Mouse (Mus musculus) C3H10T1/2 (cell line): ENCODE results near the gene Abtb2. TPM values are rescaled to one million over a fixed set of nuclear protein-coding genes. Genes with fewer than 3 reads are reported as not detected.

Experiments
- polyA plus RNA-seq, 2 experiments: library from polyadenylated mRNA; unstranded; fragments of >200 nt; fragmentation: generic; extraction: Trizol; gene quantifications; one replicate each; pipeline ENCODE4 v1.2.1; 2012; ENCODE audit warnings: missing spikeins in 2 of 2

The Abtb2 gene
- 10 to 100 TPM in 1 of 2 experiments, 1 to 10 TPM in 1; 2.7 to 16.0 TPM for polyA plus RNA-seq

DNA sequence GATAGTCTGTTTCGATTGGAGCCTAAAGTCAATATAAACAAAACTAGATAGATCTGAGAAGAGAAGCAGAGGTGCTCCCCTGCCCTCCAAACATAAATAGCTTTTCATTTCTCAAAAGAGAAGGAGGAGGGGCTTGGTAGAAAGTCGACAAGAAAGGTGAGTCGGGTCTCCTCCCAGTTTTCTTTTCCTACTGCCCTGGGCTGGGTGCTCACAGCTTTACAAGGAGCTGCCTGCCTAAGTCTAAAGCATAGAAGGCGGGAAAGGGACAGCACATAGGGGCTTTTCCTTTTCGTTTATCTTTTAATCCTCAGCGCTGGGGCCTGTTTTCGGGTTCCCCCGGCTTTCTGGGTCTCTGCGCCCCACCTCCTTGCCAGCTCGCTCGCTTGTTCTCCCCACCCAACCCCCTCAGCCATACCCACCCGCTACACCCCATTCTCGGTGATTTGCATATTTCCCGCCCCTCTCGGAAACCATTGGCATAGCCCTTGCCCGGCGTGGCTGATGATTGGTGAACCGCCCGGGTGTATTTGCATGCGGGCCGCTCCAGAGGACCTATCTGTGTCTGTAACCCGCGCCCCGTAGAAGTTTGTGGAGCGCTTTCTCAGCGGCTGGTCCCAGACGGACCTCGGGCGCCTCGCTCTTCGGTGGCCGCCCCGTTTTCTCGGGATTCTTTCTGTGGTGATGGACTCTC is at the start of gene Abtb2:
Gene Abtb2, plus strand, starts transcription at position 579 of the 691 bp plus-strand sequence.

DNA sequence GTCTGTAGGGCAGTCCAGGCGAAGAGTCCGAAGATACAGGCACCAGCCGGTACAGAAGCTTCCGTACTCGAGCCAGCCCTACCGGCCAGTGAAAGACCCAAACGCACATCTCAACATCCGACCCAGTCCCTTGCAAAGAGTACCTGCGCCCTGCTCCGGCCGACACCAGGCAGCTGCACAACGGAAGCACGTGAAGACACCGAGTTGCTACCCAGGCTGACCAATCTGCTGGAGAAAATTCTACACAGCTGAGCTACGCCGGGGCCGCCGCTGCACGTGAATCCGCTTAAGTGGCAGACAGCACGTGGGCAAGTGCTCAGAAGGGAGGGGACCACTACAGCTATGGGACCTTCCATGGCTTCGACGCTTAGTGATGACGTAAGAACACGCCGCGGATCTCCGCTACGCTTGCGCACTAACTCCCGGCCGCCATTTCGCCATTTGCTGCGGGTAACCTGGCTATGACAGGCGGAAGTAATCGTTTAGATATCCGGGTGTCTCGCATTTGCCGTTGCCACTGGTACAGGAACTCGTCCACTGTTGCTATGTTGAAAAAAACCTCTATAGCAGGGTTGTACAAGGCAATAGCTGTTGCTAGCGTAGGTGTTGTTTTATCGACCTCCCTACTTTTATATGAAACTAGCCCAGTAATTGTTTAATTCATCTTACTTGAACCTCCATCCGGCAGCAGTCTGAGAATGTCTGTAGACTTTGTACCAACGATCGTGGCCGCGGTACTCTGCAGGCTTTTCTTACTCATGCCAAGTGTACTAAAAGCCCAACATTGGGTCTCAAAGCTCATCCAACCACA is 195.0 kb downstream of the Abtb2 start, which contains the start of gene Nat10:
Gene Nat10, minus strand, starts transcription at position 365 of the 811 bp plus-strand sequence.

Other genes with a start within 250 kb of the Abtb2 start
- gene Elf5, start 154.6 kb upstream of the Abtb2 start, polyA plus RNA-seq: not detected
- 10 to 100 TPM in 1 of 2 experiments, 1 to 10 TPM in 1; 2.2 to 31.2 TPM for gene Cat, start 81.2 kb upstream of the Abtb2 start, polyA plus RNA-seq
- gene Nat10, start 195.0 kb downstream of the Abtb2 start, polyA plus RNA-seq: 10 to 100 TPM in 1 of 2 experiments, 1 to 10 TPM in 1; 9.8 to 13.1 TPM
- gene Caprin1, start 231.3 kb downstream of the Abtb2 start, polyA plus RNA-seq: 10 to 100 TPM in 1 of 2 experiments, 1 to 10 TPM in 1; 9.3 to 78.4 TPM